ENCODE assay signal across 12 mouse cellular contexts in genomic region chr2:129040567-129040966, GRCm38 (mm10). TPM values are rescaled to one million over a fixed set of nuclear protein-coding genes. Genes with fewer than 3 reads are reported as not detected.
DNase-seq lines count a peak whose midpoint lies in the region; ATAC-seq and TF ChIP-seq lines count a peak whose summit lies in the region.
"Had no signal": no experiment of that assay in that cellular context is flagged by ENCODE, and none has a peak within 500 bp of the region (broad histone marks: within the 10 kb centered on the region; RNA-seq: fewer than 3 reads in every experiment).

No protein-coding gene starts in this region.

- H3K27me3 ChIP-seq in liver, adult 2 months (ENCODE audit: control insufficient read depth, insufficient read depth, low read length), result peaks cover 11% of the 10 kb centered on the region
- H3K27me3 ChIP-seq in liver, embryonic 11.5 days (replicated peaks; ENCODE audit: control insufficient read depth, insufficient read depth, low read length), result peaks cover 50% of the 10 kb centered on the region

- no peaks in the 10 kb centered on the region for H3K9me3 ChIP-seq in liver, embryonic 11.5 days (ENCODE audit: control insufficient read depth, low read length)
- H3K9me3 ChIP-seq: forebrain, embryonic 12.5 days; limb, embryonic 12.5 days; midbrain, embryonic 15.5 days; stomach, embryonic 15.5 days had no signal

- no peaks in the 10 kb centered on the region for H3K79me2 ChIP-seq in liver, adult 2 months (ENCODE audit: control insufficient read depth, insufficient read depth, low read length)

- WGBS in liver, adult 2 months, result 26% methylated on average over 6 of the region's 6 CpGs
- 15% methylated on average over 6 of the region's 6 CpGs for WGBS in liver, embryonic 11.5 days

- peak; percentile 9 for DNase-seq in cerebellum, adult 9-11 months
- no peak for DNase-seq in cerebellum, adult 11-12 months
- peak; percentile 17 for DNase-seq in liver, adult 2 months (ENCODE audit: extremely low read depth, low read depth, low spot score)
- no peak for DNase-seq in liver, embryonic 11.5 days (ENCODE audit: low spot score)
- DNase-seq in lung, postnatal 36 days, result peak; percentile 21
- peak; percentile 50 for DNase-seq in thymus, postnatal 4 days
- DNase-seq in left cerebral cortex, postnatal 25 days (ENCODE audit: low spot score in 2 of 2), result no peak

- ATAC-seq in liver, embryonic 11.5 days (replicated peaks; ENCODE audit: low FRiP score), result no peak
- no peak for ATAC-seq in activated CD4-positive, CD25-positive, alpha-beta regulatory T cell, adult 4 months
- ATAC-seq: midbrain, embryonic 15.5 days had no signal

- TF ChIP-seq POLR2A in liver, adult 2 months (IDR thresholded peaks at IDR 0.05; ENCODE audit: extremely low read depth, insufficient read depth, low read length), result no peak

- no peaks in the 10 kb centered on the region for H3K36me3 ChIP-seq in liver, adult 2 months (ENCODE audit: control insufficient read depth, insufficient read depth, low read length)
- H3K36me3 ChIP-seq in liver, embryonic 11.5 days (ENCODE audit: control insufficient read depth, insufficient read depth, low read length), result no peaks in the 10 kb centered on the region
- H3K36me3 ChIP-seq: forebrain, embryonic 12.5 days; limb, embryonic 12.5 days; midbrain, embryonic 15.5 days; stomach, embryonic 15.5 days had no signal

- intact Hi-C loops in left cerebral cortex, postnatal 25 days (cut with DNase I), result no loop called here

- peaks cover 4% of the 10 kb centered on the region for H3K4me1 ChIP-seq in liver, adult 2 months (ENCODE audit: control insufficient read depth, insufficient read depth, low read length)
- H3K4me1 ChIP-seq in liver, embryonic 11.5 days (replicated peaks; ENCODE audit: control insufficient read depth, insufficient read depth, low read length), result no peaks in the 10 kb centered on the region; the same call in 1 of the 2 replicates

- H3K9ac ChIP-seq in liver, adult 2 months (ENCODE audit: low read depth, low read length), result no peak overlapping the region
- no peak overlapping the region for H3K9ac ChIP-seq in liver, embryonic 11.5 days (ENCODE audit: low read depth, low read length)
- H3K9ac ChIP-seq: forebrain, embryonic 12.5 days; limb, embryonic 12.5 days; midbrain, embryonic 15.5 days; stomach, embryonic 15.5 days had no signal

- H3K27ac ChIP-seq in liver, adult 2 months (replicated peaks; ENCODE audit: insufficient read depth, low read depth, low read length), result no peak overlapping the region
- H3K27ac ChIP-seq in liver, embryonic 11.5 days (ENCODE audit: low read depth, low read length), result no peak overlapping the region
- H3K27ac ChIP-seq: forebrain, embryonic 12.5 days; limb, embryonic 12.5 days; midbrain, embryonic 15.5 days; stomach, embryonic 15.5 days had no signal

- H3K4me2 ChIP-seq in liver, embryonic 11.5 days, result no peak overlapping the region
- H3K4me2 ChIP-seq: forebrain, embryonic 12.5 days; limb, embryonic 12.5 days; midbrain, embryonic 15.5 days; stomach, embryonic 15.5 days had no signal

- peak; percentile 70 for TF ChIP-seq CTCF in liver, adult 2 months (IDR thresholded peaks at IDR 0.05; ENCODE audit: low read depth, low read length)

- H3K4me3 ChIP-seq in liver, adult 2 months (ENCODE audit: insufficient read depth, low read depth, low read length), result no peak overlapping the region
- H3K4me3 ChIP-seq in liver, embryonic 11.5 days (ENCODE audit: low read depth, low read length), result no peak overlapping the region
- H3K4me3 ChIP-seq: forebrain, embryonic 12.5 days; limb, embryonic 12.5 days; midbrain, embryonic 15.5 days; stomach, embryonic 15.5 days had no signal

RNA-seq across cellular contexts. Expression of gene Vinac1, which starts 7.4 kb away (rescaled TPM):
- total RNA-seq in liver, adult 2 months (2014; rRNA removed), result 0.09 and 0.13 TPM in 2 replicates
- polyA plus RNA-seq in liver, adult 2 months (2012; rRNA removed), result 0.04 and 0.12 TPM in 2 replicates
- 0.05 and 0.06 TPM in 2 replicates for polyA plus RNA-seq in liver, embryonic 11.5 days (2014; fragmentation: Nextera tagmentation; extraction: Ambion mirVana)
- not detected for polyA plus RNA-seq in activated CD4-positive, CD25-positive, alpha-beta regulatory T cell, adult 4 months (2017; shearing (Covaris generic))
- total RNA-seq in left cerebral cortex, postnatal 25 days (2021), result under 1 TPM; 0.14 to 0.27 TPM

RNA-seq across cellular contexts. Expression of gene Ttl, which starts 25.2 kb away (rescaled TPM):
- total RNA-seq in liver, adult 2 months (2014; rRNA removed), result 3.3 and 3.8 TPM in 2 replicates
- 1.9 and 2.4 TPM in 2 replicates for polyA plus RNA-seq in liver, adult 2 months (2012; rRNA removed)
- 5.2 and 6.1 TPM in 2 replicates for polyA plus RNA-seq in liver, embryonic 11.5 days (2014; fragmentation: Nextera tagmentation; extraction: Ambion mirVana)
- 1 to 10 TPM in 1 of 2 experiments, under 1 TPM in 1; 0.77 to 2.2 TPM for polyA plus RNA-seq in activated CD4-positive, CD25-positive, alpha-beta regulatory T cell, adult 4 months (2017; shearing (Covaris generic))
- 10 to 100 TPM; 65.7 to 74.0 TPM for total RNA-seq in left cerebral cortex, postnatal 25 days (2021)

Comparison
In these comparisons a context has a peak if more than half of its experiments do, and no peak if none do; other contexts are left out.
1. DNase-seq: peak in cerebellum, adult 9-11 months (single experiment), liver, adult 2 months (single experiment), lung, postnatal 36 days (single experiment) and thymus, postnatal 4 days (single experiment); none in cerebellum, adult 11-12 months (single experiment), liver, embryonic 11.5 days (single experiment) and left cerebral cortex, postnatal 25 days (0 of 2).